Mouse (Mus musculus) cerebellum, adult 2 months (tissue): ENCODE data around the gene Mien1. TPM values are rescaled to one million over a fixed set of nuclear protein-coding genes. Genes with fewer than 3 reads are reported as not detected.

Experiments used
- DNase-seq, 2 experiments: peaks; one replicate each; pipeline ENCODE4 v3.0.0; 2021
- H3K27ac ChIP-seq: fragments of 200-500 bp; 2 replicates; pipeline ENCODE4 v1.5.1; 2012; ENCODE audit warnings: low read length, control low read depth, inconsistent platforms; ENCODE audit not compliant: insufficient read depth
- H3K27me3 ChIP-seq: fragments of 200-500 bp; 2 replicates; pipeline ENCODE4 v1.6.1; 2012; ENCODE audit warnings: inconsistent platforms, mild to moderate bottlenecking, low read length, moderate library complexity; ENCODE audit not compliant: control insufficient read depth, insufficient read depth
- H3K4me1 ChIP-seq: fragments of 200-500 bp; 2 replicates; pipeline ENCODE4 v1.6.1; 2011; ENCODE audit warnings: low read length; ENCODE audit not compliant: control insufficient read depth, insufficient read depth
- H3K4me3 ChIP-seq: fragments of 200-500 bp; replicated peaks from 2 replicates; pipeline ENCODE3; 2011; ENCODE audit warnings: mild to moderate bottlenecking, low read depth, low read length, control low read depth; ENCODE audit not compliant: insufficient read depth
- CTCF ChIP-seq: fragments of 200-500 bp; IDR thresholded peaks from 2 replicates; pipeline ENCODE4 v1.5.1; 2011; ENCODE audit warnings: low read depth, mild to moderate bottlenecking, control low read depth, low read length, moderate library complexity, borderline replicate concordance; ENCODE audit not compliant: insufficient read depth
- POLR2A ChIP-seq: fragments of 200-500 bp; IDR thresholded peaks from 2 replicates; pipeline ENCODE4 v1.6.1; 2011; ENCODE audit warnings: low read length, control low read depth, borderline replicate concordance; ENCODE audit not compliant: insufficient read depth
- WGBS: fragments of 180-500 bp; shearing (Covaris S2); methylation state at CpG from one replicate; pipeline ENCODE4 v1.1.7; 2018; 5-methylcytosine and 5-hydroxymethylcytosine counted together
- polyA plus RNA-seq: library from polyadenylated mRNA; depleted of rRNA; stranded (reverse); fragments of >200 nt; gene quantifications from 2 replicates; pipeline ENCODE4 v1.2.3, GENCODE M21; 2012

Mien1 gene
- polyA plus RNA-seq, 1 experiment = 183 TPM

GRCm38 (mm10) chr11:98431743-98432502, 6.9 kb downstream of the Mien1 start:
- 77% methylated on average over 9 of the region's 9 CpGs for WGBS
- Histone ChIP-seq H3K27me3 (no peaks in the 10 kb centered on the region), H3K27ac (no peak overlapping the region), H3K4me3 (no peak overlapping the region), H3K4me1 (no peaks in the 10 kb centered on the region)
- DNase-seq = no peak
- TF ChIP-seq POLR2A (no peak), CTCF (no peak)

- no peak for DNase-seq
- Histone ChIP-seq H3K4me1 (no peaks in the 10 kb centered on the region), H3K27me3 (no peaks in the 10 kb centered on the region), H3K27ac (no peak overlapping the region), H3K4me3 (no peak overlapping the region)
- WGBS = 83% methylated on average over 5 of the region's 5 CpGs
- no peak for TF ChIP-seq CTCF
- no peak for TF ChIP-seq POLR2A
Measured at GRCm38 (mm10) chr11:98428436-98428835, 10.4 kb downstream of the Mien1 start.

DNA sequence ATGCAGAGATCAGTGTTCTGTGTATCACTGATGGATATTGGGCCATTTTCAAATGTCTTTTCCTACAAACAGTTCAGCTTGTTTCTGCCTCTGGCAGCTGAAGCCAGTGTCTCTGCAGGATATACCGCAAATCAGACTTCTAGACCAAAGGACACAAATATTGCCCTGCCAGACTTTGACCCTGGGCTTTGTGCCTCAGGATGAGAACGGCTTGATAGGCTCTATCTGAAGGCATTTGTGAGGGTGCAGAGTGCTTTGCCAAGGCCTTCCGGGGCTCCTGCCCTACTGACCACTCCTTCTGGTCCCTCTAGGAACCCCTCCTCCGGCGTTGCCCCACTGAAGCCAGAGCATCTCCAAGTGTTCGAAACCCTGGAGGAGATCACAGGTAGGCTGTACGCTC, 12.2 kb downstream of the Mien1 start:
- no peak for DNase-seq
- no peaks in the 10 kb centered on the region for H3K4me1 ChIP-seq
- TF ChIP-seq POLR2A = no peak
- TF ChIP-seq CTCF = no peak
- no peak overlapping the region for H3K27ac ChIP-seq
- no peaks in the 10 kb centered on the region for H3K27me3 ChIP-seq
- H3K4me3 ChIP-seq = no peak overlapping the region
- 90% methylated on average over 7 of the region's 7 CpGs for WGBS

DNA sequence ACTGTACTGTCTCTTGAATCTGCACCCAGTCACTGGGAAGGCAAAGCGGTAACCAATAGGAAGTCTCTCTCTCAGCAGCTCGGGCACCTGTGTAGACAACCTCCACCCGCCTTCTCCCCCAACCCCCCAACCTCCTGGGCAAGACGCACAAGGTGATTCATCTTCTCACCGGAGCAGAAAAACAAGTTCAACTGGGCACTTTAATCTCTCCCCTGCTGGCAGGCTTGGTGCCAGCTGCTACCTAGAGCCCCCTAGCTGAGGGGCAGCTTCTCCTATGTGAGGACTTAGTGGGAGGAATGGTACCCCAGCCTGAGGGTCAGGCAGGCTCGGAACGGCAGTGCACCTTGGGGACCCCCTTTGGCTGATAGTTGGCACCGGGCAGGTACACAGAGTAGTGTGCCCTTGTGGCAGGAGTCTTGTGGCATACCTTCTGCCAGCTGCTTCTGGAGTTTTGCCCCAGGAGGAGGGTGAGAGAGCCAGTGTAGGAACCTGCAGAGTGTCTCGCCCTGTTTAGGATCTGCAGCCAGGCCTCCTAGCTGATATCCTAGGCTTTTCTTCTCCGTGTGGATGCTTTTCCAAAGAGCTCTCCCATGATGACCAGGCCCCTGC, 19.7 kb downstream of the Mien1 start:
- no peak overlapping the region for H3K27ac ChIP-seq

DNA sequence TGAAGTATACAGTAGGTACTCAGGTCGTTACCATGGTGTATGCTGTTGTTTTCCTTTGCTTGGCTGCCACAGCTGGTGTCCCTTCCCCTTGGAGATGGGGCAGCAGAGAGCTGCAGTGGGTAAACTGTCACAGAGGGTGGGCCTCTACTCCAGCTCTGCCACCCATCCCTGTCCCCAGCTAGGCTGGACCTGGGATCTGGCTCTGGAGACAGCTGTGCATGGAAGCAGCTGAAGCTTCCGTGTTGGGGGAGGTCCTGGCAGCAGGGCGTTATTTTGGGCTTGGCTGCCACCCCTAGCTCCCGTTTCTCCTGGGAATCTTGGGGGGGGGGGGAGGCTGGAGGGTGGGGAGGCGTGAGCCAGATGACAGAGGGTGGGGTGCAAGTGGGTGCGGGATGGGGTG, 20.5 kb downstream of the Mien1 start:
- DNase-seq = no peak
- Histone ChIP-seq H3K4me1 (no peaks in the 10 kb centered on the region), H3K27ac (no peak overlapping the region), H3K4me3 (no peak overlapping the region), H3K27me3 (no peaks in the 10 kb centered on the region; the same call in 1 of the 2 replicates)
- TF ChIP-seq CTCF = no peak
- no peak for TF ChIP-seq POLR2A
- 28% methylated on average over 5 of the region's 6 CpGs for WGBS

More for the DNA sequence above, 19.7 kb downstream of the Mien1 start:
- Histone ChIP-seq H3K4me1 (no peaks in the 10 kb centered on the region), H3K27me3 (no peaks in the 10 kb centered on the region), H3K4me3 (no peak overlapping the region)
- no peak for TF ChIP-seq POLR2A
- no peak for TF ChIP-seq CTCF
- no peak for DNase-seq
- WGBS = 69% methylated on average over 10 of the region's 10 CpGs

- Histone ChIP-seq H3K4me3 (no peak overlapping the region), H3K4me1 (no peaks in the 10 kb centered on the region; the same call in 1 of the 2 replicates), H3K27ac (no peak overlapping the region), H3K27me3 (peaks cover 6% of the 10 kb centered on the region; the same call in 1 of the 2 replicates)
- WGBS = 88% methylated on average over 1 of the region's 1 CpGs
- DNase-seq = no peak
- no peak for TF ChIP-seq POLR2A
- no peak for TF ChIP-seq CTCF
Measured at GRCm38 (mm10) chr11:98417074-98417473, 21.7 kb downstream of the Mien1 start.

DNA sequence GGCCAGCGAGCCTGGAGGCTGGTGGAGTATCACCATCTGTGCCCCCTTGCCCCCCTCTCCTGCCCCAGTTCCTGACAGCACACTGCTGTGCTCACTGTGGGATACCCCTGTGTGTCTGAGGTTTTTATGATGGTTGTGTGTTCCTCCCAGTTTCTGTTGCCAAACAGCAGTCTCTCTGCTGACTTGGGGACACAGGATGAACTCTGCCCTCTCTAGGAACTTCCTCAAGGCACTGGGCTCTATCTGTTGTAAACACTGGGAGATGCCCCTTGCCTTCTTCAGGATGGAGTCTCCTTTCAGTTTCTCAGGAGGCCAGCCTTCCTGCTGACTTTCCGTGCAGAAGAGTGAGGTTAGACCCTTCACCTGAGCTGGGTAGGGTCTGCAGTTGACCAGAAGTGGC, 24.6 kb downstream of the Mien1 start:
- H3K4me3 ChIP-seq = no peak overlapping the region
- no peak for DNase-seq
- no peak for TF ChIP-seq CTCF
- TF ChIP-seq POLR2A = no peak
- H3K27me3 ChIP-seq = peaks cover 6% of the 10 kb centered on the region; the same call in 1 of the 2 replicates
- no peaks in the 10 kb centered on the region; the same call in 1 of the 2 replicates for H3K4me1 ChIP-seq
- no peak overlapping the region for H3K27ac ChIP-seq
- 24% methylated on average over 2 of the region's 2 CpGs for WGBS

GRCm38 (mm10) chr11:98413731-98414130, 25.1 kb downstream of the Mien1 start:
- 20% methylated on average over 7 of the region's 7 CpGs for WGBS
- no peak for DNase-seq
- no peak for TF ChIP-seq CTCF
- no peak for TF ChIP-seq POLR2A
- no peak overlapping the region for H3K4me3 ChIP-seq
- H3K27ac ChIP-seq = no peak overlapping the region
- H3K4me1 ChIP-seq = no peaks in the 10 kb centered on the region; the same call in 1 of the 2 replicates
- H3K27me3 ChIP-seq = peaks cover 6% of the 10 kb centered on the region; the same call in 1 of the 2 replicates
